Mouse (Mus musculus): ENCODE data around the gene Noct. TPM values are rescaled to one million over a fixed set of nuclear protein-coding genes. Genes with fewer than 3 reads are reported as not detected.

Noct gene
- polyA plus RNA-seq, 1 experiment from 2014 or later: 28.8 TPM

DNA sequence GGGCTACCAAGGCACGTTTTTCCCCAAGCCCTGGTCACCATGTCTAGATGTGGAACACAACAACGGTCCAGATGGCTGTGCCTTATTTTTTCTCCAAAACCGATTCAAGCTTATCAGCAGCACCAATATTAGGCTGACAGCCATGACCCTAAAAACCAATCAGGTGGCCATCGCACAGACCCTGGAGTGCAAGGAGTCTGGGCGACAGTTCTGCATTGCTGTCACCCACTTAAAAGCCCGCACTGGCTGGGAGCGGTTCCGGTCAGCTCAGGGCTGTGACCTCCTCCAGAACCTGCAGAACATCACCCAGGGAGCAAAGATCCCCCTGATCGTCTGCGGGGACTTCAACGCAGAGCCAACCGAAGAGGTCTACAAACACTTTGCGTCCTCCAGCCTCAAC, 25.6 kb downstream of the Noct start:
- Histone ChIP-seq H3K4me1 (ENCODE audit: control insufficient read depth, insufficient read depth, low read depth, low read length) (no peaks in the 10 kb centered on the region), H3K9me3 (ENCODE audit: control insufficient read depth, low read length) (no peaks in the 10 kb centered on the region), H3K27ac (ENCODE audit: low read depth, low read length) (no peak overlapping the region), H3K4me3 (ENCODE audit: low read length) (no peak overlapping the region), H3K36me3 (ENCODE audit: control insufficient read depth, insufficient read depth, low read length) (peaks cover 26% of the 10 kb centered on the region), H3K4me2 (ENCODE audit: low read length) (no peak overlapping the region), H3K27me3 (replicated peaks; ENCODE audit: control insufficient read depth, insufficient read depth, low read length) (no peaks in the 10 kb centered on the region), H3K9ac (ENCODE audit: low read depth, low read length) (no peak overlapping the region)
- WGBS: 97% methylated on average over 13 of the region's 13 CpGs
- ATAC-seq: no peak

DNA sequence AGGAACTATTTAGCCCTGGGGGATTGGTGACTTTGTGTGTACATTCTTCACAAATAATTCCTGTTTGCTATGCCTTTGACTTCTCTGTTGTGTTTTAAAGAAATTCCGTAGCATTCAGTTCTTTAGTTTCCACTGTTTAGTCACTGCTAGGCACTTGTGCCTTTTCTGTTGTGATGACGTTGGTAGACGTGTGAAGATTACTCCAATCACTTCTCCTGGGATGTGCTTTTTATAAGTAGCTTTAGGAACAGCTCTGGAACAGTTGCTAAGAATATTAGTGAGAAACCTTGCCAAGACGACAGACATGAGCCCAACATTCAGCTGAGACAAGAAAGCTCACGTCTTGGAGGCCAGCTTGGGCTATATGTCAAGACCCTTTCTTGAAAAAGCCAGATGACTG, 26.8 kb downstream of the Noct start:
- no peak for ATAC-seq
- WGBS: 84% methylated on average over 5 of the region's 5 CpGs
- H3K36me3 ChIP-seq (ENCODE audit: control insufficient read depth, insufficient read depth, low read length): peaks cover 31% of the 10 kb centered on the region
- H3K4me3 ChIP-seq (ENCODE audit: low read length): no peak overlapping the region
- H3K27ac ChIP-seq (ENCODE audit: low read depth, low read length): no peak overlapping the region
- no peak overlapping the region for H3K9ac ChIP-seq (ENCODE audit: low read depth, low read length)
- H3K27me3 ChIP-seq (replicated peaks; ENCODE audit: control insufficient read depth, insufficient read depth, low read length): no peaks in the 10 kb centered on the region
- no peaks in the 10 kb centered on the region for H3K9me3 ChIP-seq (ENCODE audit: control insufficient read depth, low read length)
- H3K4me2 ChIP-seq (ENCODE audit: low read length): no peak overlapping the region
- no peaks in the 10 kb centered on the region for H3K4me1 ChIP-seq (ENCODE audit: control insufficient read depth, insufficient read depth, low read depth, low read length)

DNA sequence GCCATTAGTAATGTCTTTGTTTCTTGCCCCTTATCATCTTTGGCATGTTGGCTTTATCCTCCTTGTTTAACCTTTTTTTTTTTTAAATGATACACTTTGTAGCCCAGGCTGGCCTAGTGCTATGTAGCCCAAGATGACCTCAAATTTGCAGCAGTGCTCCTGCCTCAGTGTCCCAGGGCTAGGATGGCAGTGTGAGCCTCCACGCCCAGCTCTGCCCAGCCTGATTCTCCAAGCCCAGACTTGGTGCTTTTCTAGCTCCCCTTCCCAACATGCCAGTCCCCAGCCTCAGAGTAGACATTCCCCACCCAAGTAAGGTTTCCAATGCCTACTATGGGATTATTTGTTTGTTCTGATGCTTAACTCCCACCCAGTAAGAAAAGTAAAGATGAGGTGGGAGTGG, 28.0 kb downstream of the Noct start:
- Histone ChIP-seq H3K27me3 (replicated peaks; ENCODE audit: control insufficient read depth, insufficient read depth, low read length) (no peaks in the 10 kb centered on the region), H3K4me2 (ENCODE audit: low read length) (no peak overlapping the region), H3K9me3 (ENCODE audit: control insufficient read depth, low read length) (no peaks in the 10 kb centered on the region), H3K27ac (ENCODE audit: low read depth, low read length) (no peak overlapping the region), H3K9ac (ENCODE audit: low read depth, low read length) (no peak overlapping the region), H3K36me3 (ENCODE audit: control insufficient read depth, insufficient read depth, low read length) (peaks cover 38% of the 10 kb centered on the region), H3K4me3 (ENCODE audit: low read length) (no peak overlapping the region), H3K4me1 (ENCODE audit: control insufficient read depth, insufficient read depth, low read depth, low read length) (no peaks in the 10 kb centered on the region)
- ATAC-seq: no peak
- WGBS: 96% methylated on average over 1 of the region's 1 CpGs

DNA sequence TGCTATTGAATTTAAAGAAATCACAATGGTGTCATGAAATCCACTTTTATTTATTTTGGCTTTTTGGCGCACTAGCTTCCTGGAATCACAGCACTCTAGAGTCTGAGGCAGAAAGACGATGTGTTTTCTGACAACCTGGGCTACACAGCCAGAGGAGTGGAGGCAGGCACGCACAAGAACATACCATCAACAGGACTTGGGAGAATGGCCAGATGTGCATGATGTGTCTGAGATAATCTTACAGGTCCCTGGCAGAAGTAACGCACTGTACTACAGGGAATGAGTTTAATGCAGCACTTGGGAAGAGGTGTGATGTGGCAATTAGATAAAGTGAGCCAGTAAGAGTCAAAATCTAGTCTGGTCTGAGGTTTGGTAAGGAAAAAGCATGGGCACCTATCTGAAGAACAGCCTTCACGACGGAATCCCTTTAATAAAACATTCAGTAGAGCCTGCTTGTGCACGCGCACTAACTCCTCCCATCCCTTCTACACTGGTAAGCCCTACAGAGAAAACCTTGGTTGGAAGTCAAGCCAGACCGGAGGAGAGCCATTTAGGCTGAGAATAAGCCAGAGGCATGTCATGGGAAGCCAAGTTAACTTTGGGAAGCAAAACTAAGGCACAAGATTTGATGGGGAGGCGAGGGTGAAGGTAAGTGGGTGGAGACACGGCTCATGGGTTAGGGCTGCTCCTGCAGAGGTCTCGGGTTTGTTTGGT, 28.6 kb downstream of the Noct start:
- H3K4me1 ChIP-seq (ENCODE audit: control insufficient read depth, insufficient read depth, low read depth, low read length): no peaks in the 10 kb centered on the region
- no peaks in the 10 kb centered on the region for H3K27me3 ChIP-seq (replicated peaks; ENCODE audit: control insufficient read depth, insufficient read depth, low read length)
- no peak overlapping the region for H3K9ac ChIP-seq (ENCODE audit: low read depth, low read length)
- H3K4me3 ChIP-seq (ENCODE audit: low read length): no peak overlapping the region
- no peak for ATAC-seq
- H3K9me3 ChIP-seq (ENCODE audit: control insufficient read depth, low read length): no peaks in the 10 kb centered on the region
- H3K27ac ChIP-seq (ENCODE audit: low read depth, low read length): no peak overlapping the region
- H3K4me2 ChIP-seq (ENCODE audit: low read length): no peak overlapping the region
- H3K36me3 ChIP-seq (ENCODE audit: control insufficient read depth, insufficient read depth, low read length): peaks cover 39% of the 10 kb centered on the region
- WGBS: 95% methylated on average over 12 of the region's 12 CpGs

DNA sequence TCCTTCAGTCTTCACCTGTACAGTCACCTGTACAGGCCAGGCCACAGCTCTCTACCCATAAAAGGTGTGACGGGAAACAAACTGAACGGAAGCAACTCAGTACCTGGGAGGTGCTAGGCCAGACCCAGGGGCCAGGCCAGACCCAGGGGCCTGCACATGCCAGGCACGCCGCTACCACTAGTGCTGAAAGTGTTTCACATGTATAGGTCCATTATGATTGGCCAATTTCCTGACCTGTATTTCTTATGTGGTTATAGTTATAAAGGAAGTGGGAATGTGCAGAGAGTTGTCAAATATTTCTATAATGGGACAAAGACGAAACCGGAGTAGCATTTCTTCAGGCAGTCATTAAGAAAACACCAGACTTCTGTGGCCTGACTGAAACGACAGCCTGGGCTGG, 30.5 kb downstream of the Noct start:
- no peak overlapping the region for H3K9ac ChIP-seq (ENCODE audit: low read depth, low read length)
- H3K9me3 ChIP-seq (ENCODE audit: control insufficient read depth, low read length): no peaks in the 10 kb centered on the region
- H3K27me3 ChIP-seq (replicated peaks; ENCODE audit: control insufficient read depth, insufficient read depth, low read length): no peaks in the 10 kb centered on the region
- WGBS: 92% methylated on average over 7 of the region's 7 CpGs
- no peak for ATAC-seq
- no peaks in the 10 kb centered on the region for H3K4me1 ChIP-seq (ENCODE audit: control insufficient read depth, insufficient read depth, low read depth, low read length)
- H3K27ac ChIP-seq (ENCODE audit: low read depth, low read length): no peak overlapping the region
- H3K4me3 ChIP-seq (ENCODE audit: low read length): no peak overlapping the region
- peaks cover 33% of the 10 kb centered on the region for H3K36me3 ChIP-seq (ENCODE audit: control insufficient read depth, insufficient read depth, low read length)
- no peak overlapping the region for H3K4me2 ChIP-seq (ENCODE audit: low read length)

DNA sequence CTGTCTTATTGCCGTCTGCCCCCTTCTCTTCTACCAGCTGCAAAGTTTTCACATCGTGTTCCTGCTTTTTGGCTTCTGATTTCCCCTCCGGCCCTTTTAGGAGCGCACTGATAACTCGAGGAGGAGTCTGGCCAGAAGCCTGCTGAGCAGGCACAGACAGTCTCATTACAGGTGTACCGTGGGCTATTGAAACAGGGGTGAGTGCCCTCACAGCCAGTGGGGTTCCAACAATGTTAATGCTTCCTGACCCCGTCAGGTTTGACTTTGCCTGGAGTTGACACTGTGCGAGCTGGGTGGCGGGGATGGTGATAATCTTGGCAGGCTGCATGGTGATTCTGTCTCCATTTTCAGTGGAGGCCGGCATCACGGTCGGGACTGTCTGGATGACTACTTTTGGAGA, 32.2 kb downstream of the Noct start:
- H3K36me3 ChIP-seq (ENCODE audit: control insufficient read depth, insufficient read depth, low read length): peaks cover 25% of the 10 kb centered on the region
- no peaks in the 10 kb centered on the region for H3K4me1 ChIP-seq (ENCODE audit: control insufficient read depth, insufficient read depth, low read depth, low read length)
- H3K9me3 ChIP-seq (ENCODE audit: control insufficient read depth, low read length): no peaks in the 10 kb centered on the region
- no peaks in the 10 kb centered on the region for H3K27me3 ChIP-seq (replicated peaks; ENCODE audit: control insufficient read depth, insufficient read depth, low read length)
- H3K4me2 ChIP-seq (ENCODE audit: low read length): no peak overlapping the region
- no peak overlapping the region for H3K9ac ChIP-seq (ENCODE audit: low read depth, low read length)
- no peak for ATAC-seq
- H3K4me3 ChIP-seq (ENCODE audit: low read length): no peak overlapping the region
- no peak overlapping the region for H3K27ac ChIP-seq (ENCODE audit: low read depth, low read length)
- WGBS: 86% methylated on average over 12 of the region's 12 CpGs

DNA sequence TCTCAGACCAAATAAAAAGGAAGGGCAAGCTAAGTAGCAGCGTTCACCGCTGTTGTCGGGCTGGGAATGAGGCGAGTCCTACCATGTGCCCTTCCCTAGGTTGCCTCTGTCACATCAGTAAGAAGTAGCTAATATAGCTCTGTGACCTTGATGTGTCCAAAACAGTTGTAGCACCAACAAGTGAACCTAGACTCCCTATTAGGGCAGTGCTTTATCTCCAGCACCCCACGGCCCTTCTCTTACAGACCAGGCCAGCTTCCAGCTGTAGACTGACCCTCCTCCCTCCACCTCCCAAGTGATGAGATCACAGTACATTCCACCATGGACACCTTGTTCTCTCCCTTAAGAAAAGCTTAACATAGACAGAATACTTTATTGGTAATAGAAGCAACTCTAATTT, 33.8 kb downstream of the Noct start:
- no peak for ATAC-seq
- Histone ChIP-seq H3K4me3 (ENCODE audit: low read length) (no peak overlapping the region), H3K9me3 (ENCODE audit: control insufficient read depth, low read length) (no peaks in the 10 kb centered on the region), H3K36me3 (ENCODE audit: control insufficient read depth, insufficient read depth, low read length) (peaks cover 25% of the 10 kb centered on the region), H3K9ac (ENCODE audit: low read depth, low read length) (no peak overlapping the region), H3K4me2 (ENCODE audit: low read length) (no peak overlapping the region), H3K4me1 (ENCODE audit: control insufficient read depth, insufficient read depth, low read depth, low read length) (no peaks in the 10 kb centered on the region), H3K27ac (ENCODE audit: low read depth, low read length) (no peak overlapping the region), H3K27me3 (replicated peaks; ENCODE audit: control insufficient read depth, insufficient read depth, low read length) (no peaks in the 10 kb centered on the region)
- 99% methylated on average over 5 of the region's 5 CpGs for WGBS

DNA sequence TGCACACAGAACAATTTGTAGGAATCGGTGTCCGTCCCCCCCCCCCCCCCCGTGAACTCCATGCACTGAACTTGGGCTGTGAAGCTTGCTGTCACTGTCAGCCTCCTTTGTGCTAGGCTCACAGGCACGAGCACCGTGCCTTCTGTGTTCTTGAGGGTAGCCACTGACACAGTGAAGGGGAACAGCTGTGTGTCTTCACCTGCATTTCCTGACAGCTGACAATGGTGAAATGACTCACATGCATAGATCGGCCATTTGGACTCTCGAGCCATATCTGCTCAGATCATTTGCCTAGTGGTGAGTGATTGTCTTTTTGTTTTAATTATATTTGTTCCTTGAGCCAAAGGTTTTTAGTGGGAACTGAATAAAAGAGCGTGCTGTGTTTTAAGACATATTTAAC, 38.7 kb downstream of the Noct start:
- WGBS: 88% methylated on average over 6 of the region's 8 CpGs
- ATAC-seq: no peak
- Histone ChIP-seq H3K36me3 (ENCODE audit: control insufficient read depth, insufficient read depth, low read length) (peaks cover 19% of the 10 kb centered on the region), H3K27me3 (replicated peaks; ENCODE audit: control insufficient read depth, insufficient read depth, low read length) (no peaks in the 10 kb centered on the region), H3K9me3 (ENCODE audit: control insufficient read depth, low read length) (no peaks in the 10 kb centered on the region), H3K27ac (ENCODE audit: low read depth, low read length) (no peak overlapping the region), H3K4me1 (ENCODE audit: control insufficient read depth, insufficient read depth, low read depth, low read length) (no peaks in the 10 kb centered on the region), H3K4me2 (ENCODE audit: low read length) (no peak overlapping the region), H3K9ac (ENCODE audit: low read depth, low read length) (no peak overlapping the region), H3K4me3 (ENCODE audit: low read length) (no peak overlapping the region)

DNA sequence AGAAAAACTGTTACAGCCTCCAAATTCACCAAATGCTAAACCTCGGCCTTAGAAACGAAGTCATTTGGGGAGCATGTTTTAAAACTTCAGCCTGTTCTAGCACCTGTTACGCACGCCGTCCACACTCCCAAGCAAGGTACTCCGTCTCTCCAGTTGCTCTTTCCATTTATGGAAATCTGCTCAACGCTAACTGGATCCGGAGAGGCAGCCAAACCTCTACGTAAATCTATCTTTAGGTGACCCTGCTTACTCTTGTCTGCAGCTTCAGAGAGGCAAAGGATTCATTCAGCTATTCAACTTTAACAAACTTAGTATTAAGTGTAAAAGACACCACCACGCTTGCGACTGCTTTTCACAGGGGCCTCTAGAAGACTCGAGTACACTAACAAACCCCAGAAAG, 44.2 kb downstream of the Noct start:
- no peak overlapping the region for H3K27ac ChIP-seq (ENCODE audit: low read depth, low read length)
- no peak overlapping the region for H3K9ac ChIP-seq (ENCODE audit: low read depth, low read length)
- no peak for ATAC-seq
- no peaks in the 10 kb centered on the region for H3K27me3 ChIP-seq (replicated peaks; ENCODE audit: control insufficient read depth, insufficient read depth, low read length)
- H3K4me2 ChIP-seq (ENCODE audit: low read length): no peak overlapping the region
- no peaks in the 10 kb centered on the region for H3K4me1 ChIP-seq (ENCODE audit: control insufficient read depth, insufficient read depth, low read depth, low read length)
- peaks cover 11% of the 10 kb centered on the region for H3K36me3 ChIP-seq (ENCODE audit: control insufficient read depth, insufficient read depth, low read length)
- no peak overlapping the region for H3K4me3 ChIP-seq (ENCODE audit: low read length)
- 88% methylated on average over 12 of the region's 12 CpGs for WGBS
- no peaks in the 10 kb centered on the region for H3K9me3 ChIP-seq (ENCODE audit: control insufficient read depth, low read length)

Data from hindbrain, embryonic 16.5 days (tissue).